Mouse (Mus musculus): ENCODE measurements around the gene AI481877. TPM values are rescaled to one million over a fixed set of nuclear protein-coding genes. Genes with fewer than 3 reads are reported as not detected.
A peak's percentile ranks its signal among the peaks of the same experiment; 100 is the strongest.

Gene AI481877
- total RNA-seq, 2 experiments from 2014 or later, result not detected

DNA sequence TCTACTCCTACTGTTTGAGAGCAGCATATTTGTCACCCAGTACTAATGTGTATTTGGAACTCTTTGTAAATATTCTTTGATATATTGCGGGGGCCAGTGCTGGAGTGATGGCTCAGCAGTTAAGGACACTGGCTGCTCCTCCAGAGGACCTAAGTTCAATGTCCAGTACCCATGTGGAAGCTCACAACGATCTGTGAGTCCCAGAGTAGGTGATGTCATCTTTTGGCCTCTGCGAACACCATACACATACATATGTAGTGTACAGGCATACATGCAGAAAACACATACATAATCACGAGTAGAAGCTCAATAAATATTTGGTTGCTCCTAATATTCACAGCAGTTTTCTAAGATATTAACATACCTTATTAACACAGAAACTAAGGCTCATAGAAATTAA is 9.8 kb downstream of the AI481877 start:
- DNase-seq (ENCODE audit: low spot score in 2 of 2), result no peak

DNA sequence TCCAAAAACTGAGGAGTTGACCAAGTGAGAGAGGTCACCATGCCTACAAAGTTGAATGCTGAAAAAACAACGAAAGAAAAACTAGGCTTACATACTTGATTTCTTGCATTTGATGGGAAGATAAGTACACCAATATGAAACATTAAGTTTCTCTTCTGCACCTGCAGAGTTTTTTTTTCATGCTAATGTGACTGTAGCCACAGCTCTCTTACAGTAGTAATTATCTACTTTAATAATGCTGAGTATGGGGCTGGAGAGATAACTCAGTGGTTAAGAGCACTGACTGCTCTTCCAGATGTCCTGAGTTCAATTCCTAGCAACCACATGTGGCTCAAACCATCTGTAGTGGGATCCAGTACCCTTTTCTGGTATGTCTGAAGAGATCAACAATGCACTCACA is 13.7 kb downstream of the AI481877 start:
- no peak for DNase-seq (ENCODE audit: low spot score in 2 of 2)

DNA sequence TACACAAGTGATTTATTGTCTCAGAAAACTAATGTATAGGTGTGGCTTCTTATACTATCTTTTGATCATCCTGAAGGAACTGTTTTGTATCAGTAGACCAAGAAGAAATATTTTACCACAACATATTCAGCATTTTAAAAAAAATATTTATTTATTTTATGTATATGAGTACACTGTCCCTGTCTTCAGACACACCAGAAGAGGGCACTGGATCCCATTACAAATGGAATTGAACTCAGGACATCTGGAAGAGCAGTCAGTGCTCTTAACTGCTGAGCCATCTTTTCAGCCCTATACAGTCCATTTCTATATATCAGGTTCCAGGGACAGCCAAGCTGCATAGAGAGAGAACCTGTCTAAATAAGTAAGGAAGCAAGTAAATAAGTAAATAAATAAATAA is 15.2 kb downstream of the AI481877 start:
- no peak for DNase-seq (ENCODE audit: low spot score in 2 of 2)

DNA sequence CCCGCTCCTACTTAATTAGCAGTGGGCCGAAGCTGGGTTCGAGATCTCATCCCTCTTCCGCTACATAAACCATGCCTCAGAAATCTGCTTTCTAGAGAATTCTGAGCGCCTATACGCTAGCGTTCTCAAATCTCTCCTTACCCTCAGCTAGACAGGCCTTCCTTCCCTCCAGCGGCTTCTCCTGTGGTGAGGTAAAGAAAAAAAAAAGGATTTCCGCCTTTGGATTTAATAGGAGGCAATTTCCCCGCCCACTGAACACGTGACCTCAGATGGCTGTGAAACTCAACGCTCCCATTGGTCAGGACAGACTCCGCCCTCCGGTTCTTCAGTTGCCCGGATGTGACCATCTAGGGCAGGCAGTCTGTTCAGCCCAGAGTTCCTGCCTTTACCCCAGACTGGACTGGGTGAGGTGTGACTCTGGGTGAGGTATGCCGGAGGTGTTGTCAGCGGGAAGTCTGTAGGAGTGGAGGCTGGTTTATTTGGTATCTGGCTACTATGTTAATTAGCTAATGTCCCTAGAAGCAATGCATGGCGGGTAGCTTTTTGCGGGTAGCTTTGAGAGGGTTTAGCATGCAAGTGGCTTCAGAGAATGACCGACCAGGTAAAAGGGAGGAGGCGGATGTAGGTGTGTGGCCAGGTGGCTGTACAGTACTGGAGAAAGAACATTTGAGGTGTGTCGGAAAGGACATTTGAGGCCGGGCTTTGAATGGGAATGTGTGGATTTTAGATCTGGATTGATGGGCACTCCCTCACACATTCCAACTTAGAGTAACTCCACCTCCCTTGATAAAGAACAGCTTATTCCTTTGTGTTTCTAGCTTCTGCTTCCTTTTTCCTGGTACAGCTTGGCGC is 20.9 kb downstream of the AI481877 start:
- no peak for DNase-seq (ENCODE audit: low spot score in 2 of 2)

DNA sequence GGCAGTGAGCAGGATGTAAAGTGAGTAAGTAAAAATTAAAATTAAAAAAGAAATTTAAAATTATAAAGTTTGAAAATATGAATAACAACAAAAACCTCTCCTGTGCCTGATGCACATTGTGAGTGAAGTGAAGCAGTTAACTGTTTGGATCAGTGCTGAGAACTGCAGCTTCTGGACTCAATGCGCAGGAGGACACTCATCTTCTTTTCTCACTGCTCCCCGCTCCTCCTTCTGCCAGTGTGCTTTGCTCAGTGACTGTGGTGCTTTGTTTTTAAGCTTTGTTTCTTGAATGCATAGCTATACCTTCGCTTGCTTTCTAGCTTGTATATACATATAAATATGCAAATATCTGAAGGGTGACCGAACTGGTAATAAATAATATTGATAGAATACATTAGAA is 30.1 kb downstream of the AI481877 start:
- DNase-seq (ENCODE audit: low spot score in 2 of 2), result no peak

DNA sequence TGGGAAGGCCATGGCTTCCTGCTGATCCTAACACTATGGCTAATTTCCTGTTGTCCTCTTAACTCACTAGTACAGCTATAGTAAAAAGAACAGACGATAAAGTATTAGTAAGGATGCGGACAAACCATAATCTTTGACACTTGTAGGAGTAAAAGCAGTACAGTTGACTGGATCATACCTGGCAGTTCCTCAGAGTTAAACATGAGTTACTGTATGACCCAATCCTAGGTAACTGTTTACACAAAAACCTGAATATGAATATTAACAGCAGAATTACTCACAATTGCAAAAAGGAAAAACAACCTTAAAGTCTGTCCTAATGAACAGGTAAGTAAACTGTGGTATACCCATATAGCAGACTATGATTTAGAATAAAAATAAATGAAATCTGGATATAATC is 30.9 kb downstream of the AI481877 start:
- DNase-seq (ENCODE audit: low spot score in 2 of 2), result no peak

DNA sequence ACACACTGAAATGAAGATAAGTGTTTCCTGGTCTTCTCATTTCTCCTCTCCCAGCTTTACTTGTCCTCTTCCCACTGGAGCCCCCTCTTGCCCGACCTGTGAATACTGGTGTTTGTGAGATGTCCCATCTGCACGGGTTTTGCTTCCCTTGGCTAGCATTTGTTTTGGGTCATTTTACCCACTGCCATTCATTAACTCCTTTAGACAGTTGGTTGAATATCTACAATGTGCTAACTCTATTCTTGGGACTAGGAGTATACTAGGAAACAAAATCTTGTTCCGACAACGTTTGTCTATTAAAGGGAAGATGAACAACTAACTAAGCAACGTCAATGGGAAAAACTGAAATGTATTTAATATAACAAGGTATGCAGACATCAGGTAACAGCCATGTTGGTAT is 32.1 kb downstream of the AI481877 start:
- DNase-seq (ENCODE audit: low spot score in 2 of 2), result no peak

DNA sequence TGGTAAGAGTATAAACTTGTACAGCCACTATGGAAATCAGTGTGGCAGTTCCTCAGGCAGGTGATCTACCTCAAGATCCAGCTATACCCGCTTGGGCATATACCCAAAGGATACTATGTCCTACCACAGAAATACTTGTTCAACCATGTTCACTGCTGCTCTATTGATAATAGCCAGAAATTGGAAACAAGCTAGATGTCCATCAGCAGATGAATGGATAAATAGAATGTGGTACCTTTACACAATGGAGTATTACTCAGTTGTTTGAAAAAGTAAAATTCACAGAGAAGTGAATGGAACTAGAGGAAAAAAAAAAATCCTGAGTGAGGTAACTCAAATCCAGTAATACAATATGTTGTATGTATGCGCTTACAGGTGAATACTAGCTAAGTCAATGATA is 34.6 kb downstream of the AI481877 start:
- no peak for DNase-seq (ENCODE audit: low spot score in 2 of 2)

DNA sequence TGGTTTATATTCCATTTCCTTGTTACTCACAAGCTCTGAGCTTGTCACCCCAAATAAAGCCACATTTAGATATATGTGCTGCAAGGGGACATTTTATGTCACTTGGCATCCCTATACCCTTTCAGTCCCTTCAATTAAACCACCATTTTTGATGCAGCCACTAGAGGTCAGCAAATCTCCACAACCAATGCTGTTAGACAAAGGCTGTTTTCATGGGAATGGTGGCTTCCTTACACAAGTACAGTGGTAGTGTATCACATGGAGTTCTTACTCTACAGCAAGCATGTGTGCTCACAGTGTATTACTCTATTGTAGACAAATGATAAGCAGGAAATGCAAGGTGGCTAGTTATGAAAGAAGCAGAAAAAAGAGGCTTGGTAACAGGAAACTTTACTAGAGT is 42.4 kb downstream of the AI481877 start:
- peak; percentile 62 to 90 for DNase-seq (ENCODE audit: low spot score in 2 of 2)

DNA sequence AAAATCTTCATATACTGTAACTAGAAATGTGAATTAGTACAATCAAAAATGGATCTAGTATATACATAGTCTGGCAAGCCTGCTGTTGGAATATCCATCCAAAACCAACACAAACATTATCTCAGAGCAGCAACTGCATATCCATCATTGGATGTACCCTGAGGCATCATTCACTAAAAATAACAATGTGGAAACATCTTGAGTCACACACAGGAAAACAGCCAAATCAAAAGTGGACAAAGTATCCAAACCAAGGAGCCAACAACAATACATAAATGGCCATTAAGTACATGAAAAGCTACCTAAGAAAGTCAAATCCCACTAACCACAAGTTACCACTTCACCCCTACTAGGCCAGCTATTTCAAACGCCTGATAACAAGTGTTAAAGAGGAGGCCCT is 49.4 kb downstream of the AI481877 start:
- DNase-seq (ENCODE audit: low spot score in 2 of 2), result no peak

DNA sequence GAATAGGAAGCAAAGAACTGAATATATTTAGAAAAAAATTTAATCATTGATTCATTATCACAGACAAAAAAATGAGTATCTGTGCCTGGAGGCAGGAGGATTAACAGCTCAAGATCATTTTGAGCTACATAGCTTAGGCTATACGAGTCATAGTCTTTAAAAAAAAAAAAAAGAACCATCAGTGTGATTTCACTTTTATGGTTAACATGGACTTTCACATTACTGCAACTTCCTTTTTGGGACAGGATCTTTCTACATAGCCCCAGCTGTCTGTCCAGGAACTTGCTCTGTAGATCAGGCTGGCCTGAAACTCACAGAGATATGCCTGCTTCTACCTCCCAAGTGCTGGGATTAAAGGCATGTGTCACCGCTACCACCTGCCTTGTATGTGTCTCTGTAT is 55.4 kb downstream of the AI481877 start:
- DNase-seq (ENCODE audit: low spot score in 2 of 2), result no peak

DNA sequence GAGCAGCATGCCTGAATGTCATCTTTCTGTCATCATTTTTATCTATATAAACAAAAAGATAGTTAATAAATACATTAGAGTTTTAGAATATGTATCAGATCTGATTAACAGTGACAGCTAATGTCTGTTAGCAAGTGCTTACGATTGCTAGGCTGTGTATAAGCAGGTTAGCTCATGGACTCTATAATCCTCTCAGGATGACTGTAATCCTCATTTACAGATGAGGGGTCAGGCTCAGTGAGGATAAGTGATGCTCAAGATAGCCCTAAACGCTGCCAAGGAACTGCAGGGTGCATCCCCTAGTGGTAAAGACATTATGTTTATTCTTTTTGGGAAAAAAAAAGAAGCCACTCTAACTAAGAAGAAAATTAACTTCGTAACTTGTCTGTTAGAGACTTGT is 69.5 kb downstream of the AI481877 start:
- DNase-seq (ENCODE audit: low spot score in 2 of 2), result no peak

DNA sequence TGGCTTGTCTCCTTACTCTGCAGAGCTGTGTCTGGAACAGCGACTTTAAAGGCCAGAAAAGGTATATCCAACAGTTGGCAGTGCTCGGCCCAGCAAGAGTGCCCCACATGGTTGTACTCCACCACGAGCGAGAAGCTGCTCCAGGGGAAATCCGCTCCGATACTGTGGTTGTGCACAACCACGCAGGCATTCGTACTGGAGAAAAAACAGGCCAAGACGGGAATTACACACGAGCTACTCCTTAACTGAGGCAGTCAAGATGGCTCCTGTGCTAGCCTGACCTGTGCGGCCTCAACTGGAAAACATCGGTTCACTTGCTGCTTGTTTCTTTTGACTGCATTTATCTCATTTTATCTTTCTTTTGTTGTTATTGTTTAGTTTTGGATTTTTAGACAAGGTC is 76.3 kb downstream of the AI481877 start:
- DNase-seq (ENCODE audit: low spot score in 2 of 2), result no peak

DNA sequence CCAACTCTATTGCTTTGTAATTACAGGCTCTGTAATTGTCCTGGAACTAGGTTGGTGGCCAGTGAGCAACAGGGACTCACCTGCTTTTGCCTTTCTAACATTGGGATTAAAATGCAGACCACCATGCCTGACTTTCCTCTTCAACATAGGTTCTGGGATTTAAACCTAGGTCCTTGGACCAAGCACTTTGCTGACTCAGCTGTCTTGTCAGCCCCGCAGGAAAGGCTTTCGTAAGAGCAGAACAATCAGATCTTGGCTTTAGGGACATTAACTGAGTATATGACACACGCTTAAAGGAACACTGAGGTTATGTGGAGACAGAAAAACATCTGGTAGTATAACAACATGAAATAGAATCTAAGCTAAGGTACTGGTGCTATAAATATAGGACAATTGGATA is 80.9 kb downstream of the AI481877 start:
- no peak for DNase-seq (ENCODE audit: low spot score in 2 of 2)

DNA sequence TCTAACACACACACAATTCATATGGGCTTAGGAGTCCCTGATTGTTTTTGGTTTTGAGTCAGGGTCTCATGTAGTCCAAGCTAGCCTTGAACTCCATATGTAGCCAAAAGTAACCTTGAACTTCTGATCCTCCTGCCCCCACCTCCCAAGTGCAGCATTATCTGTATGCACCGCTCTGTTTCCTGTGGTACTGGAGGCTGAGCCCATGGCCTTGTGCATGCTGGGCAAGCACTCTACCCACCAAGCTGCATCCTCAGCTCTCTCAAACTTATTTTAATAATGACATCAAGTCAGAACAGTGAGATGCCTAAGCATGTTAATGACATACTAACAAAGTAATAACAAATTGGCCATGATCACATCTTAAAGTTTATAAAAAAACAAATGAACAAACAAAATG is 87.7 kb downstream of the AI481877 start:
- DNase-seq (ENCODE audit: low spot score in 2 of 2), result no peak

DNA sequence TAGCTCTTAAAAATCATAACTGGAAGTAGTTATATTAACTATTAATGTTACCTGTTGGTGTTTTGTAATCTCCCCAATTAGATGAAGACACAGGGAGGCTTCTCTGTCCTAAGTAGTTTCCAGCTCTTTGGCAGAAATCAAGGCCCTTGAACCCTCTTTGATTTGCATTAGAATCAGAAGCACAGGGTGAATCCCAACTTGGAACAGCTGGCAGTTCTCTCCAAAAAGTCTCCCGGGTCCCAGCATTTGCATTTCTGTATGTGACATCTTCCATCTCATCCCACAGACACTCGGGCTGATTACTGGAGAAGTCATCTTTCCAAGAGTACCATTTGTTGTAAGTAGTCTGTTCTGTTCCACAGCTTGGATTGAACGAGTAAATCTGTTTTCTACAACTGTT is 91.6 kb downstream of the AI481877 start:
- DNase-seq (ENCODE audit: low spot score in 2 of 2), result no peak

DNA sequence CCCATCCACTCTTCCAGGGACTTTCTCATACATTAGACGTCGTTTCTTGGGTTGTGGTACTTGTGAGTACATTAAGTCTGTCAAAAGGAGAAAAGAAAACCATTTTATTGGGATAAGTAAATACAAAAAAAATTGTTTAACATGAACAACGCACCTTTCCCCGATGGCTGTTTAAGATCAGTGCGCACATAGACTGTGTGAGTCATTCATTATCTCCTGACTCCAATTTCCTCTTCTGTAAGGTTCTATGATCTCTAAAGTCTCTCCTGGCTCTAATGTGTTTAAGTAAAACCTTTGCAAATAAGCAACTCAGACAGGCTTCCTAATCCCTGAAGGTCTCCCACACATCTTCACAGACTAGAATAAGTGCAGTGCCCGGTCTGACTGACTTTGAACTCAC is 94.9 kb downstream of the AI481877 start:
- DNase-seq (ENCODE audit: low spot score in 2 of 2), result no peak

DNA sequence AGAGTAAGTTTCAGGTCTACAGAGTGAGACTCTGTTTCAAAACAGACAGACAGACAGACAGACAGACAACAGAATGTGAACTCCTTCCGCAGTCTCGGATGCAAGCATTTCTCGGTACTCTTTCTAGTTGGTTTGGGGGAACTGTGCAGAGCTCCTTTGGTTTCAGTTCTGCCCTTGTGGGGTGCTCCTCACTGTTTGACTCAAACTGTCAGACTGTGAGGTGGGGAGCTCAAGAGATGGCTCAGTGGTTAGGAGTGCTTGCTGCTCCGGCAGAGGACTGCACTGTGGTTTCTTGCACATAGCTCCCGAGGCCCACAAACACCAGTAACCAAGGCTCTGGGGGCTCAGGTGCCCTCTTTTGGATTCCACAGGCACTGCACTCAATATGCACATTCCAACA is 95.7 kb downstream of the AI481877 start:
- DNase-seq (ENCODE audit: low spot score in 2 of 2), result no peak

DNA sequence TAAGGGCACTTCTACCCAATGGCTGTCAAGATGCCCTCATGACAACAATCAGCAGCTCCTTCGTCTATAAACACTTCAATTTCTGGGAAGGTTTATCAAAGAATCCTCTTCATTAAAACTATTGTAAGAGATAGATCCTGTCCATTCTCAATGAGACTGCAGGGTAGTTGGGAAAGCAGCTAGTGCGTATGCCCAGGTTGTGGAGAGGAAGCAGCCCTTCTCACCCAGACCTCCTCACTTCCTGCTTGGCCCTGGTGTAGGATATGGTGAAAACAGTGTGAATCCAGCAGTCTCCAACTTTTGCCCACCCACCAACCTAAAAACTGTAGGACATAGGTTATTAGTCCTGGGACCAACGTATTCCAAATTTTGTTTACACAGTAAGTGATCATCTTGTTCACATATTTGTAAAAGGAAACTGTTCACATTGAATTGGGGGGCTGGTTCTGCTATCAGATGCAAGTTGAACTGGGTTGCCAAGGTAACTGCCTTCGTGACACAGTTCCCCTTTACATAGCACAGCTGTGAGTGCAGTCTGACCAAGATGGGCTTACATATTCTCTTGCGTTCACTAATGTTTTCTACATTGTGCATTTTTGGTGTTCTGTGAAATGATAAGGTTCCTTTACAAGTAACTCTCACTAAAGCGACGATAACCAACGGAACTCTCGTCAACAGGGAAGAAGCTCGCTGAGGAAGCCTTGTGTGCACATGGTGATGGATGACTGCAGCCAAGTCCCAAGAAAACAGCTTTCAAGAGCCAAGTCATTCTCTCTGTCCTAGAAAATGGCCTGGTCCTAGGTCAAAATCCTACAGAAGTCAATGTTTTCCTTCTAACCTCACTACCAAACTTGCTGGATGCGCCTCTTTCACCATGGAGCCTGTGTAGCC is 98.1 kb downstream of the AI481877 start:
- no peak for DNase-seq (ENCODE audit: low spot score in 2 of 2)

DNA sequence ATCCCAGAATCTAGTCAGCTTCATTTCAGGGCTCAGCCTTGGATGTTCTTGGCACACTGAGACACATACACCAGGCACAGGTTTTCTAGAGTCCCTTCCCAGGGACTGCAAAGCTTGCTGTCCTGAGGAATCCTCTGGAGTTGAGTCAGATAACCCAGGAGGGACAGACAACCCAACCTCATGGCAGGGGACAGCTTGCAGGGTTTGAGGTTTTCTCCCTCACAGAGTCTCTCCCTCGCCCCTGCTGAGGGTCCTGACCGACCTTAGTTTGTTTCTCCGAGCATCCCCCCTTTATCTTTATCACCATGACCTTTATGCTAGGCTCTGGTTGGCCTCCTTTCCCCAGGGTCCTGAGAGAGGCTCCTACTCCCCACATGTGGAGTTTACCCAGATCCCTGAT is 101.3 kb downstream of the AI481877 start:
- no peak for DNase-seq (ENCODE audit: low spot score in 2 of 2)

DNA sequence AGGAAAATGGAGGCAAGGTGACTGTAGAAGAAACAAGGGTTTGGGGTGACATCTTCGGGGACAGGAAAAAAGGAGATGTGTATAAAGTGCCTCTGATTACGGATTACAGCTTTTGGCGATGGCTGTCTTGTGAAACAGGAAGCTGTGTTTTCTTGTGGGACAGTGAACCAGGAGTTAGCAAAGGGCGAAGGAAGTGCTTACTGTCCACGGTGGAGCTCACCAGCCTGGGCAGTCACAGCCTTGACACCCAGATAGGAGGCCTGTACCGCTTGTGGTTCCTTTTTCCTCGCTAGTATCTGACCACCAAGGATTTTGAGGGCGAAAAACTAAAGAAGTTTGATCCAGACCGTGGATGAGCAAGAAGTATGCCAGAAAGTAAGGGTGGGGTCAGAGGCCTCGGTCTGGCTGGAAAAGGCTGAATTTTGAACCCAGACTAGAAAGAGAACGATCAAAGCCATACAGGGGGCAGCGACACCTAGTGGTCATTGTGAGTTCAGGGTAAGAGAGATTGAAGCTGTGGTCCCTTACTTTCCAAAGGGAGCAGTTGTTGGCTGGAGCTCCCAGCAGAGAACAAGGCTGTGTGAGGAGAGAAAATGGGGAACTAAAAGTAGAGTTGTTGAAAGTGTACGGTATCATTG is 102.2 kb downstream of the AI481877 start:
- peak; percentile 73 to 75 for DNase-seq (ENCODE audit: low spot score in 2 of 2)

DNA sequence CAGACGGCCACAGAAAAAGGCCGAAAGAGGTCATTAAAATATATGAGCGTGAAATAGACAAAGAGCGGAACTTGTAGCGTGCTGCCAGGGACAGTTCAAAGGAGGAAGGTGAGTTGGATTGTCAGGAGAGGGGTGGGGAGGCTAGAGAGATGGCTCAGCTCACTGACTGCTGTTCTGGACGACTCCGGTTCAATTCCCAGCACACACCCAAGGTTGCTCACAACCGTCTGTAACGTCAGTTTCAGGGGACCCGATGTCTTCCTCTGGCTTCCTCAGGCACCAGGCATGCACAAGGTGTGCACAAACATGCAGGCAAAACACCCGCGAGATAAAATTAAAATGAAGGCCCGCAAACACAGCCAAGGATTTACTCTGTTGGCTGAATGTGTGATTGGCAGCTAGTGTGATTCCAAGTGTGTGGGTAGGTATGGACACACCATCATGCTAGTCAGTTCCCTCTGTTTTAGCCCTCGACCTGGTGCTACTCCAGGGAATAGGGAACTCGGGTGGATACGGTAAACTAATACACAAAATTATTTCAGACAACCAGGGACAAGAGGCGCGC is 102.9 kb downstream of the AI481877 start:
- peak; percentile 20 to 30 for DNase-seq (ENCODE audit: low spot score in 2 of 2)

All from layer of hippocampus, postnatal 14 days (tissue).